Mouse (Mus musculus) CH12F3 (cell line): ENCODE measurements at regions not wholly inside any gene's neighbourhood (a gene's known extent, or its start where the extent isn't known, plus 50 kb on each side); places are given as distances from the start of the nearest gene placed in this dataset.

Experiments
- in situ Hi-C: fragments of 300-500 bp; cut with MboI; formaldehyde crosslinking; loops from 2 replicates; pipeline ENCODE4 v1.14.3; 2020; ENCODE audit warnings: low sequenced_read_pairs

DNA sequence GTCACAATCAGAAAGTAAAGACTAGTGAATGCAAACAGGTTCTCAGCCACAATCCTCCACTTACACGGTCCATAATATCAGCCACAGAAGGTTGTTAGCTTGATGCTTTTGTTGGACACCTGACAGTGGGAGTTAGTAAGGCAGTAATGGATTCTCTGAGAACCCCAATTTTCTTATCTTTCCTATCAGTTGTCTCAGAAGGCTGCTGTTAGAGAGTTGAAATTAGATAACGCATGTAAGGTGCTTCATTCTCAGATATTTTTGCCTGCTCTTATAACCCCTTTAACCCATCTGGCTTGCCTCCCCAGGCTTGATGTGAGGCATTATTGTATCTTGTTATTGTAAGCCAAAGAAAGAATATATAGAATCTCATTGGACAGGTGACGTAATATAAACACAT, 63.0 kb upstream of the Ube2e3 start:
- in situ Hi-C loops: no loop called here

DNA sequence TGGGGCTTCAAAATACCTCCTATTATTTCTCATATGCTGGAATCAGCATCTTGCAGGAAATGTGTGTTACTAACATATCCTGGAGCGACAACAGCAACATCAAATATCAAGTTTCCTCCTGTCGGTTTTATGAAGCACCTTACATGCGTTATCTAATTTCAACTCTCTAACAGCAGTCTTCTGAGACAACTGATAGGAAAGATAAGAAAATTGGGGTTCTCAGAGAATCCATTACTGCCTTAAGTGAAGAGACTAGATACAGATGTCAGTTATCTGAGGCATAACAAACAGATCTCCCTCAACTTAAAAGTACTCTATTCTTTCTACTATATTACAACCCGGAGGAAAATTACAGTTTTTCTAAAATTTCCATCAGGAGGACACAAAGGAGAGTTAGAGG, 64.4 kb upstream of the Ube2e3 start:
- in situ Hi-C loops: no loop called here

DNA sequence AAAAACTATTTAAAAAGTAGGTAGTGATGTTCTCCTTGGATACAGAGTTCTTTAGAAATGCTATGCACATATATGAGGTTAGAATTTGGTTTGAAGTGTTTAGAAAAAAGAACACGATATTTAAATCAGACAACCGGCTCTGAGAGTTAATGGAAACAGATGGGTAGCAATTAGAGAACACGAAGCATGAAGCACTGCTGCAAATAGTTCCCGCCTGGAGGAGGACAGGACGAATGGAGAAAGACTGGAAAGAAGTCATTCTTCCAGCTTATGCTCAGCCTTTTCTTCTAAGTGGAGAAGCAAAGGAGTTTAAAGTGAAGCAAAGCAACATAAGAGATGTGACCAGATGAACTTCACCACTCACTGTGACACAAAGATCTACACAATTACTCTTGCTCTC, 72.5 kb upstream of the Ube2e3 start:
- in situ Hi-C loops: no loop called here

DNA sequence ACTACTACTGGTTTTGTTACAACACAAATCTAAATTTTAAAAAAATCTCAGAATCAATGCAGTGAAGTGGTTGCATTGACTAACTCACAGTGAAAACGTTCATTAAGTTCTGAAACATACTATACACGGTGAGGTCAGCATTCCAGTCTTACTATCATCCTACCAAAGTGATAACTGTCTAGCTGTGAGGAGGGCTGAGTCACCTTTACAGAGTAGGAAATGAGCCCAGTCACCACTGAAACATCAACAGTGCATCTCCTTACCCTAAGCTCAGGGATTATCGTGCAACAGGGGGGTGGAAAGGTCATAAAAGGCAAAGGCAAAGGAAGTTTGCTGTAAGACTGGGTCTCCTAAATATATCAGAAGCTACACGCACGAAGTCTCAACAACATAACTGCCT, 73.2 kb upstream of the Ube2e3 start:
- in situ Hi-C loops: no loop called here

DNA sequence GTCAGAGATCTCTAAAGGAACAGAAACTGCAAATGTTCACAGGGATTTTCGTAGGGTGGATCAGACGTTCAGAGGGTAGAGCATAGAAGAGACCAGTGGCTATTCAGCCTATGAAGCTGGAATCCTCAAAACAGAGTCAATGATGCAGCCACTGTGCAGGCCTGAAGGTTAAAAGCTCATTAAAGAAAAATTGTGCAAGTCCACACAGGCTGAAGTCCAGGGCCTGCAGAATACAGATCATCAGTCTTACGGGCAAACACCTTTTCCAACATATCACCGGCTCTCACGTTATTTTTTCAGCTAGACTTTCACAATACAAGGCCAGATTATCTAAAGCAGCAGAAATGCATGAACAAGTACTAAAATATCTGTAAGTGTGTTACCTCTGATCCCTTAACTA, 78.8 kb upstream of the Ube2e3 start:
- in situ Hi-C loops: no loop called here

DNA sequence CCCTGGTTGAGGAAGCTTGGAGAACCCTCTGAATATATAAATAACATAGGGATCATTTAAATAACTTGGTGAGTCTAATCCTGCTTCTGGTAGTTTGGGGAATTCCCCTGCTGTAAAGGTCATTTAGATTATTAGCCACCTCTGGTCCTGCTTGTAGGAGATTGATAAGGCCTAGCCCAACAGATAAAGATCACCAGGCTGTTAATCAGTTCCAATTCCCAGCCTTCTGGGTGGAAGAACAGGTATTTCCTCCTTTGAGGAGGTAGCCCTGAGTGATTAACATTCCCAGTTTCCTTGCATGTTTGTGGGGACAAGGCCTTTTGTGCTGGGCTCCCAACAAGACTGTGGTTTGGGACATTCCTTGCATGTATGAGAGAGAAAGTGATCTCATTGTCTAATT, 79.7 kb upstream of the Ube2e3 start:
- in situ Hi-C loops: no loop called here

DNA sequence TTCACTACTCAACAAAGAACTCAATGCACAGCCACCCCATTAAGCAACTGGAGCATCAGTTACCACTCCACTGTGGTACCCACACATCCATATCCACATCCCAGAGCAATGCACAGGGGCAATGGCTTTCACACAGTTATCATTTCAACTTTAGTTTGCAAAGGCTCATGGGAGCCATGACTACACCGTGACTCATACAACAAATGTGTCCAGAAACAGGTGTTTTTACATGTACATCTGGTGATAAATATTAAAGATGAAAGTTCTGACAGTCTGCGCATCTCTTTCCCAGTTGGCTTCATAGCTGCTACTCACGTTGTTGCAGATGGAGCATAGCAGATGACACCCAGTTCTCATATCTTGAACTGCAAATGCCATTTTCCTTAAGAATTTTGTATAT, 88.0 kb upstream of the Ube2e3 start:
- in situ Hi-C loops: no loop called here

DNA sequence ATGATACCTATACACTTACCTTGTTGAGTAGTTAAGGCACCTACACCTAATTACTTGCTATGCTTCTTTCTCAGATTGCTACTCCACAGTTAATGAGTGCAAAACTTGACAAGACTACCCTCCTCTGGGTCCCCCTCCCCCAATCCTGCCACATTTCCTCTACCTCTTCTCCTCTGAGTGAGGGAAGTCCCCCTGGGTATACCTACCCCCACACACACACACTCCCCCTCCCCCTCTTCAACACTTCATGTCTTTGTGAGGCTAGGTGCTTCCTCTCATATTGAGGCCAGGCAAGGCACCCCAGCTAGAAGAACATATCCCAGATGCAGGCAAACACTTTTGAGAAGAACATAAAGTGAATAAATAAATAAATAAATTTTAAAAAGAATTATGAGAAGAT, 90.3 kb upstream of the Ube2e3 start:
- in situ Hi-C loops: no loop called here

DNA sequence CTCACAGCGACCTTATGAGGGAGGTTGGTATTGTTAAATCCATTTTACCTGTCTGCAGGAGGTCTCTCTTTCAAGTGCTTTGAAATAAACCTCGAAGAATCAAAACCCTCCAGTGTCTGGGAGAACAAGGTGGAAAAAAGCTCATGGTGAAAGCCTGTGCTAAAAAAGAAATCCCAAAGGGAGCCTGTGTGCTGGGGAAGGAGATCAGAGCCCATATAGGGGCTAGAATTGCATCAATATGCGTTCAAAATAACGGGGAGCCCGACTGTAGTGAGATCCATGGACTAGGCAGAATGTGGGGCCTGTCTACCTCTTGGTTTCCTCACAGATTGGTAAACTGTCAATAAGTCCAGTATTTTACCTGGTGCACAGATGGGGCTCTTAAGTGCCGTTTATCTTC, 113.6 kb upstream of the Ube2e3 start:
- in situ Hi-C loops: no loop called here

DNA sequence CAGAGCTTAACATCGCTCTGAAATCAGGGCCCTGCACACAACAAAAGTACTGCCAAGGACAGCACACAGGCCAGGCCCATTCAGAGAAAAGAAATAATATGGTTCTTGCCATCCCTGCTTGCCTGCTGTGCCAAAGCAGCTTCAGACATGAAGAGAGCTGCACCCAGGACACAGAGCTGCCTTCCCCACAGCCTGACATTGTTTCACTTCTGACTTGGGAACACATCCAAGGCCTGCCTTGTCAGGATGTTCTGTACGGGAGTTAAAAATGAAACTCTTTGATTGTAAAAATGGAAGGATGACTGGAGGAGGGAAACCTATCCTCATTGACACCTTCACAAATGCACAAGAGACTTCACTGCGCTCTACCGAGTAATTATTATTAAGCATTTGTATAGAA, 114.0 kb upstream of the Ube2e3 start:
- in situ Hi-C loops: no loop called here

DNA sequence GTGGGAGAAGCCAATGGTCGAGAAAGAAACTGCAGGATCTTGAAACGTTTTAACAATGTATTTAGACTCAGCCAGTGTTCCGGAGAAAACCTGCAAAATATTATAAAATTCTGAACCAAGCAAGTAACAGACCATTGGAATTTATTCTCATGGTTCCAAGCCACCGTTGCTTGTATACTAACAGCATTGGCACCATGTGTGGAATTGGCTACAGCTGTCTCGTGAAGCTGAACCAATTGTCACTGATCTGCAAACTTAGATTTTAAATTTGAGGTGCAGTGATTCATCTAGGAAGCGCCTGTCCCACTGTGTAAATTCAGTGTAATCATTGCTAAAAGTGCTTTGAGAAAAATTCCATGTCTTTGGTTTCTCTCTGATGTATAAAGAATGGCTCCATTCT, 137.8 kb upstream of the Ube2e3 start:
- in situ Hi-C loops: no loop called here

DNA sequence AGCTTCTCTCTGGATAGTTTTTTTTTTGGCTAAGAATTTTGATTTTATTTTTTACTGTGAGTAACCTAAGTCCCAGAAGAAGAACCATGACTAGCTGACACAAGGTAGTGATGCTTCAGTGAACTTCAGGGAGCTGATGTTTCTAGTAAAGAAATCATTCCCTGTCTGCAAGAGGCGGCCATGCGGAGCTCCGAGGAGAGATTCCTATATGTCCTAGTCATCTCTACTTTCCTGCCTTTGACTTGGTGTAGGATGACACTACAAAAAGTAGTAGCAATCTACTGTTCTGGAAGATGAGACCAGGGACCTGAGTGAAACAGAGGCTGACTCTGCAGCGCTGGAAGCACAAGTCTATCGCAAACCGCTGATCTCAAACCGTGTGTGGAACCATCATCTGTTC, 141.9 kb upstream of the Ube2e3 start:
- in situ Hi-C loops: no loop called here

DNA sequence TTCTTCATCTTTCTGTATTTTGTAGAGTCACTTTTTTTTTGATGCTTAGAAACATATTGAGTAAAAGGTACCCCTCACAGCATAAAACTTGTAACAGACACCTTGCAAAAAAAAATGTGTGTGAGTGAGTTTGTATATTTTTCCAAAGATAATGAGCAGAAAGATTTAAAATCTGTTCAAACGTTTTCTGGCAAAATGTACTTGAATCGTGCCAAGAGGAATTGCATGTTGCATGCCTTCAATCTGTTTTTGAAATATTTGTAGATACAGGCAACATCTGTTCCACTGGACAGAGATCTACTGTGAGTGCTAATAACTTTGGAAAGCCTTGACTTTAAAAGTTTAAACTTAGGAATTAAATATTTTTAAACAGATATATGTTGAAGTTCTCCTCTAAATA, 143.5 kb upstream of the Ube2e3 start:
- in situ Hi-C loops: no loop called here

DNA sequence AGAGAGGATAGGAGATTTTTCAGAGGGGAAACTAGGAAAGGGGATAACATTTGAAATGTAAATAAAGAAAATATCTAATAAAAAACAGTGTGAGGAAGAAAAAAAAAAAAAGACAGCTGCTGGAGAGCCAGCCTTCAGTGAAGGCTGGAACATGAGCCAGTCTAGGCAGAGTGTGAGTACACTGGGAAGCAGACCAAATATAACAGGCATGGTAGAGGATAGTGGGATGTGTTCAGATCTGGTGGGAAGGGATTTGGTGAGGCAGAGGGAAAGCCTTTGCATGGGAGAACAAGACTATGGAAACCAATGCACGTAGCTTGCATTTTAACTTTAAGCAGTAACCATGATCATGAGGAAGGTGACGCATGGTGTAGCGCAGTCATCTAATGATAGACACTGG, 144.5 kb upstream of the Ube2e3 start:
- in situ Hi-C loops: no loop called here

DNA sequence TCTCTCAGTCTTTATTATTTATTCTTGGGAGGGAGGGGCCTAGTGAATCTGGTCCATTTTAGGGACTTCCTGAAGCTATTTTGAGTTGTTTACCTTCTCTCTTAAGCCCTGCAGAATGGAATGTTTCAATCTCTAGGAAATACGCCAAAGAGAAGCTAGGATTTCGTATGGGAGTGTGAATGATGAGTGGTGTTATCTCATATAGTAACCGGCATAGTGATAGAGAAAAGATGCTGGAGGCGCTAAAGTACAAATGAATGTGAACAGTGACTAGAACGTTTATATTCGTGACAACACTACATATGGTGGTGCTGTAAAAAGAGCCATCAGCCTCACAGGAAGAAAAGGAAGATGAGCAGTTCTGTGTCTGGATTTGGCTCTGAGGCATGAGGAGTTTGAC, 145.2 kb upstream of the Ube2e3 start:
- in situ Hi-C loops: no loop called here

DNA sequence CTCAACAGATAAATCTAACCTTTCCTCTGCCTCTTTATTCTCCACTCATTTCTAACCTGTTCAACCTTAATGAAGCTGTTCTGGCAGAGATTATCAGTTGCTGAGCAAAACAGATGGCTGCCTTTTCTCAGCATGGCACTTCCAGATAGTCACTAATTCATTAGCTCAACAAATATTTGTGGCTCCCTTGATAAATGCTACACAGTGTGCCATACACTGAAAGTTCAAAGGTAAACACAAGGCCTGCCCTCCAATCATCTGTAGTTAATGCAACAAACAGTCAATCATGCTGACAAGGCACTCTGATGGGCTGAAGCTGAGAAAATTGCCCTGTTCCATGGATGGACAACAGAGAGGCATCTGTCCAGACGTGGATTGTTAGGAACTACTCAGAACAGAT, 149.4 kb upstream of the Ube2e3 start:
- in situ Hi-C loops: no loop called here

DNA sequence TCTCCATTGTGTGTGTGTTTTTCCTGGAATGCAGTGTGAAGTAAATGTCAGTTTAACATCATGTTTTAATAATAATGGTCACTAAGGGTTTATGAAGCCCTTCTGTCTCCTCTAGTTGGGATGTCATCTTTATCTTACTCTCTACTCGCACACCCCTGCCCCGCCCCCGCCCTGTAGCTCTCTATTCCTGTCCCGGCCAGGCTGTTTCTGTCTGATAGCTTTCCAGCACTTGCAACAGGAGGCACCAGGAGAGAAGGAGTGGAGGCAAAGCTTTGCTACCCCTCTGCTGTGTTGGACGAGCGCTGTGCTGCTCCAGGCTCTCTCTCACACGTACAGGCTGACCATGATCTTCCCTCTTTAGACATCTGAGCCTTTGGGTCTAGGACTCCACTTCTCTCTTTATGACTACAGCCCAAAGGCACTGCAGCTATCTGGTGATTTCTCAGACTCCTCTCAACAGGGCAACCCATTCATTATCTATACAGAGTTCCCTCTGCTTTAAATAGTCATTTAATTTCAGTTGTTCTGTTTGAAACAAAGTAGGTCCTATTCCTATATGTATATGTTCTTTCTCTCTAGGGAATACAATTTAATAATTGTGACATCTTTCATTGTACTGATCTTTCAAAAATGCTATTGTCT, 151.6 kb upstream of the Ube2e3 start:
- in situ Hi-C loops: no loop called here

DNA sequence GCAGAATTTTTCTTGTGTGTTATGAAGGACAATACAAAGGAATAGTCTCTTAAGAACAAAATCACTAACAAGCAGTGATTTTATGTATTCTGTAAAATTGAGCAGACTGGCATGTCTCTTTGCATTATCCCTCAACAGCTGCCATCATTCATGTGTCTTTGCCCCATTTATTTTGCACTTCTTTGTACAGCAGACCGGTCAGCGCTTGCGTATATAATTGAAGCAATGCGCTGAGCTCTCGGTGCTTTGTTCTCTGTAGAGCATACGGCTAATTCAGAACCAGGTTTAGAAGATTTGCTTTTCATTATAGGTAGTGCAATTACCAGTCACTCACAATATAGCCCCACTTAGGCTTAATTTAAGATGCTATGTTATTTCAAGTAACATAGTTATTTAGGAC, 173.1 kb upstream of the Ube2e3 start:
- in situ Hi-C loops: no loop called here

DNA sequence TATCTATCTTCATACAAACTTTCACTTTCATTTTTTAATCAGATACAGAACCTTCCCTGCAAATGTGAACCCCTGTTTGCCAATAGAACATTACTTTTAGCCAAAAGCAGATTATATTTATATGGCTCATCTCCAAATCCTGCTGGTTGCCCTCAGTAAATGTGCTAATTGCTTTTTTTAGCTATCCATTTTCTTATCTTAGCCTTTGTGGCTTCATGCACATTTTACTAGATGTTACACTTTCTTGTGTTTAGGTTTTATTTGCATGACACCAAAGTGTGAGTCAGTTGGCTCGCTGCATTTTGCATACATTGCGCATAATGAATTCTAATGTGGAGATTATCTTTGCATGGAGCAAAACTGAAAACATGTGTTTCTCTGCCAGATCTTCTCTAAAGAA, 211.3 kb upstream of the Ube2e3 start:
- in situ Hi-C loops: no loop called here

DNA sequence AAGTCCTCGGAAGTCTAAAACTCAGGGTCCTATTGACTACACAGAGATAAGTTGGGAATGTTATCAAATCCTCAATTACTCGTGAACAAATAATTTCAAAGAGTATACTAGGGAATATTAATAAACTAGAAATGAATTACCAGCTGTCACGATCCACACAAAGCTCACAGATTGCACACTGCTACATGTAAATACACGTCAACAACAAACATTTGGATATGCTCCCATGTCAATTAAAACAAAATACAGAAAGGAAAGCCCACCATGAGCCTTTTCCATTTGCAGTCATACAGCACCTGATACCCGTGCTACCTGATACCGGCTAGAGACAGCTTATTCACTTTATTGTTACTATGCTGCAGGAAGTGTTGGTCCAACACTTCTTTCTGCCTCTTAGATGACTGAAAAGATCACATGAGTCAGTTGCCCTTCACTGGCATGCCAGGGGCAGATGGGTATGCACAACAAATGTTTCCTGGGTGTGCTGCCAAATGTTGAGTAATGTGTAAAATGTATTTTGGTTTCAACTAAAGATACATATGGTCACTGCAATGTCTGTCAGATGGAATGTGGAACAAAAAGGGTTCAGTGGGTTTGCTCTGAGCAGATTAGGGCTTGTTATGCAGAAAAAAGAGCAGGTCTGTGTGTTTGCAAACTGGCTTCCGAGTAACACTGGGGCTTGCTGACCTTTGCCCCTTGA, 212.6 kb upstream of the Ube2e3 start:
- in situ Hi-C loops: no loop called here

DNA sequence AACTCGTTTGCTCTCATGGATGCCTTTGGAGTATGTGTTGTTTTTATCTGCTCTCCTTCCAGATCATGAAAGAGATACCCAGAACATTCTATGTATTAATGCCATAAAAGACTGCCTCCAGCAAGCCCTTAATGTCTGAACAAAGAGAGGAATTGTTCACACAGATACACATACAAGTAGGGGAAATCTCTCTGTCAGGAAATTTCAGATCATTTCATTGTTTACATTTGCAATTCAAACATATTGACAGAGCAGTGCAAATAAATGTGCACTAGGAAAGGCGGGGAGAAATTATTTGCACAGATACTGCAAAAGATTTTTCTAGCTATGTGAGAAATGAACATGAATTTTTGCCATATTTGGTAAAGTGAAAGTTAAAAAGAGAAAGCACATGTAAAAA, 216.4 kb upstream of the Ube2e3 start:
- in situ Hi-C loops: no loop called here

DNA sequence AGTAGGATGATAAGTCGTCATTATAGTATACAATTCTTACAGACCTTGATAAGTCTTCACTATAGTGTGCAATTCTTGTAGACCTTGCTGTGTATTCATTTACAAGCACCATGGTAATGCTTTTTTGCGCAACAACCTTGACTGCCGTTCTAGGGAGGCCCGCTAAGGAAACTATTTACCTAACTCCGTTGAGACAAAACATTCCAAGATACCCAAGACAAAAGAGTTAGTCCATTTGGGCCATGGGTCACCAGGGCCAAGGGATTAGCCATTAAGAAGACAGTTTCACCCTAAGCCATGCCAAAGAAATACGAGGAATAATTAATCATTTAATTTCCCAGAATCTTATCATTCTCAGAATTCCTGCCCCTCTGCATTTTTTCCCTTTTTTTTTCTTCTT, 227.6 kb upstream of the Ube2e3 start:
- in situ Hi-C loops: no loop called here

DNA sequence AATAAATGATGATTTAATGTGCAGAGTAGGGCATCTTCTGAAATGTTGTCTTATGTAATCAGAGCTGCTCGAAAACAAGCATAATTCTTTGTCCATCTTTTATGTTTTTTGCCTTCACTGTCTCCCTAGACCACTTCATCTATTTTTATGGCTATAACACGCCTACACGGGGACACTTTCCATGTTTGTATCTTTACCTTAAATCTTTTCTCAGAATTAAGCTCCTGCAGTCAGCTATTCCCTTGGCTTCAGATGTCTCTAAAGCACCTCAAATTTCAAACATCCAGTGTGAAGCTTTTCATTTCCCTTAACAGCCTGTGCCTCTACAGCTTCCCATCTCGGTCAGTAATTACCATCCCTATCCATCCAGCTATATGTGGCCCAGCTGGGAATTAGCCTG, 242.7 kb upstream of the Ube2e3 start:
- in situ Hi-C loops: no loop called here
